Mouse (Mus musculus): ENCODE results near the gene Cryl1.
A peak's percentile ranks its signal among the peaks of the same experiment; 100 is the strongest.

The Cryl1 gene

GRCm38 (mm10) chr14:57372348-57373102, 25.8 kb downstream of the Cryl1 start:
- peak; percentile 43 to 70 for DNase-seq (ENCODE audit: low spot score in 2 of 2)

GRCm38 (mm10) chr14:57367327-57367726, 31.0 kb downstream of the Cryl1 start:
- DNase-seq (ENCODE audit: low spot score in 2 of 2): no peak

- no peak for DNase-seq (ENCODE audit: low spot score in 2 of 2)
Observed at GRCm38 (mm10) chr14:57366724-57367123, 31.6 kb downstream of the Cryl1 start.

GRCm38 (mm10) chr14:57365341-57365740, 33.0 kb downstream of the Cryl1 start:
- no peak for DNase-seq (ENCODE audit: low spot score in 2 of 2)

- DNase-seq (ENCODE audit: low spot score in 2 of 2): no peak
Observed at GRCm38 (mm10) chr14:57363833-57364232, 34.5 kb downstream of the Cryl1 start.

GRCm38 (mm10) chr14:57362726-57363660, 35.3 kb downstream of the Cryl1 start:
- DNase-seq (ENCODE audit: low spot score in 2 of 2): peak; percentile 71 to 80

- no peak for DNase-seq (ENCODE audit: low spot score in 2 of 2)
Observed at GRCm38 (mm10) chr14:57357030-57357429, 41.3 kb downstream of the Cryl1 start.

- DNase-seq (ENCODE audit: low spot score in 2 of 2): no peak
Observed at GRCm38 (mm10) chr14:57351521-57352235, 46.7 kb downstream of the Cryl1 start.

GRCm38 (mm10) chr14:57349955-57350354, 48.4 kb downstream of the Cryl1 start:
- DNase-seq (ENCODE audit: low spot score in 2 of 2): no peak

- DNase-seq (ENCODE audit: low spot score in 2 of 2): no peak
Observed at GRCm38 (mm10) chr14:57348155-57348554, 50.2 kb downstream of the Cryl1 start.

- DNase-seq (ENCODE audit: low spot score in 2 of 2): no peak
Observed at GRCm38 (mm10) chr14:57346135-57346534, 52.2 kb downstream of the Cryl1 start.

- no peak for DNase-seq (ENCODE audit: low spot score in 2 of 2)
Observed at GRCm38 (mm10) chr14:57344781-57345492, 53.4 kb downstream of the Cryl1 start.

GRCm38 (mm10) chr14:57343057-57343750, 55.1 kb downstream of the Cryl1 start:
- DNase-seq (ENCODE audit: low spot score in 2 of 2): no peak

- DNase-seq (ENCODE audit: low spot score in 2 of 2): no peak
Observed at GRCm38 (mm10) chr14:57342316-57343055, 55.8 kb downstream of the Cryl1 start.

GRCm38 (mm10) chr14:57338666-57339065, 59.7 kb downstream of the Cryl1 start:
- peak; percentile 33 to 56 for DNase-seq (ENCODE audit: low spot score in 2 of 2)

GRCm38 (mm10) chr14:57334833-57335232, 63.5 kb downstream of the Cryl1 start:
- no peak for DNase-seq (ENCODE audit: low spot score in 2 of 2)

- no peak for DNase-seq (ENCODE audit: low spot score in 2 of 2)
Observed at GRCm38 (mm10) chr14:57332503-57332902, 65.8 kb downstream of the Cryl1 start.

GRCm38 (mm10) chr14:57331097-57331496, 67.2 kb downstream of the Cryl1 start:
- DNase-seq (ENCODE audit: low spot score in 2 of 2): no peak

GRCm38 (mm10) chr14:57329600-57329999, 68.7 kb downstream of the Cryl1 start:
- no peak for DNase-seq (ENCODE audit: low spot score in 2 of 2)

- DNase-seq (ENCODE audit: low spot score in 2 of 2): no peak
Observed at GRCm38 (mm10) chr14:57326771-57327170, 71.6 kb downstream of the Cryl1 start.

Measured in urinary bladder, postnatal 36 days (tissue).